Mouse (Mus musculus): ENCODE data around the gene Timp2.
A peak's percentile ranks its signal among the peaks of the same experiment; 100 is the strongest.

Gene Timp2

DNA sequence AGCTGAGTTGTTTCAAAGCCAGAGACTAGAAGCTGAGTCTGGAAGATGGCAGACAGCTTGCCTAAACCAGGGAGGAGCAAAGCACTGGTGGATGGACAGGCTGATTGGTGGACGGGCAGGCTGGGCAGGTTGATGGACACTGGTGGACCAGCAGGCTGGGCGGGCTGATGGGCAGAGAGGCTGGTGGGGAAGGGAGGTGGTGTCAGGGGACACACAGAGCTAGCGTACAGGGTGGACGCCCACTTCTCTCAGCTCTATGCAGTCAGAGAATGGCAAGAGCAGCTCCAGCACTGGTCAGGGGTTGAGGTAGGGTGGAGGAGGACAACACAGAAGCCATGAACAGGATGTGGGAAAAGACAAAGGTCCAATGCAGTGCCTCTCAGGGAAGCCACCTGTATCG, 13.7 kb upstream of the Timp2 start:
- no peak for DNase-seq

DNA sequence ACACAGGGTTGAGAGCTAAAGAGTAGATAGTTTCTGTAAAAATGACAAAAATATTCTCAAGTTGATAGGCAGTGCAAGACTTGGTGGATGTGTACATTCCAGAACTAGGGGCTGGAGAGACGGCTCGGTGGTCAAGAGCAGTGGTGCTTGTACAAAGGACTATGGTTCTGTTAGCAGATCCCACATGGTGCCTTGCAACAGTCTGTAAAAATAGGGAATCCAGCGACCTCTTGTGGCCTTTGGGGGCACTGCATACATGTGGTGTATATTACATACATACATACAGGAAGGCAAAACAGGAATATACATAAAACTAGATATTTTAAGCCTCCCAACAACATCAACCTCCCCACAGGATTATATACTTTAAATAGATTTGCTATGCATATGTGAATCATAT, 12.8 kb upstream of the Timp2 start:
- no peak for DNase-seq

DNA sequence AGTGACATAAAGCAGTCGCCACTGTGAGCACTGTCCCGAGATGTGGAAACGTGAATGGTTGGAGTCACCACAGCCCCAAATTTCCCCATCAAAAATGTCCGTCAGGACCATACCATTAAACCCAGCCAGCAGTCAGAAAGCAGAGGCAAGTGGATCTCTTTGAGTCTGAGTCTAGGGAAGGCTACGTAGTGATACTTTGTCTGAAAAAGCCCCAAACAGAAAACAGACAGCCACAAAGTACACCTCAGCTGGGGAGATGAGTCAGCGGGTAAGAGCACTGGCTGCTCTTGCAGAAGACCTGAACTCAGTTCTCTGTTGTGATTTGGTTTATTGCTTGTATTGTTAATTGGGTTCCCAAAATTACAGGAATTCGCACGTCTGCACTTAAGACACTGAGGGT, 11.0 kb upstream of the Timp2 start:
- DNase-seq, result no peak

DNA sequence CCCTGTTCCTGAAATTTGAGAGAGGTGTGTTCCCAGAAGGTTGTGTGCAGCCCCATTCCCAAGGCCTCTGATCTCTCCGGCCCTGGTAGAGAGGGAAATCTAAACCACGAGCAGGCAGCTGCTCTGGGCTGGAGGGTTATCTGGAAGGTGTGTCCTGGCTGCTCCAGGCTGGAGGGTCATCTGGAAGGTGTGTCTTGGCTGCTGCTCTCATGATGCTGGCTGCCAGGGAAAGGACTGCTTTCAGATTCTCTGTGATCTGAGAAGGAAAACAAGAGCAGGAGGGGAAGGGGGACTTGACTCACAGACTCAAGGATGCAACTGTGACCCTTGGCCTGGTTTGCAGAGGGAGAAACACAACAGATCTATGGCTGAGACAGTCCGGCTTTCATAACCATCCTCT, 10.6 kb upstream of the Timp2 start:
- no peak for DNase-seq

DNA sequence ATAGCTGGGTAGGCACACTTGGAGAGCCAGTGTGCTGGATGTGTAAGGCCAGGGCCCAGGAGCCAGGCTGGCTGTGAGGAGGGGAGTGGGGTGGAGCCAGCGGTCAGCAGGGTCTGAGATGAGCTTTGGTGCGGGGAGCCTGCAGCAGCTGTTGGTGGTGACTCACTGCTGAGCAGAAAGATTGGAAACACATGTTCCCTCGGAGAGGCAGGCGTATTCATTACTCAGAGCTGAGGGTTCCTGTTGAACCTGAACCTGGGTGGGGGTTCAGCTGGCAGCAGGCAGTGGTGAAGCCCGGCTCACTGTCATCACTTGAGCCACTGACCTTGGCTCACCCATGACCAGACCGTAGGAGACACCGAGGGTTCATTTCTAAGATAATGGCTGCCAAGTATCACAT, 9.6 kb upstream of the Timp2 start:
- no peak for DNase-seq

DNA sequence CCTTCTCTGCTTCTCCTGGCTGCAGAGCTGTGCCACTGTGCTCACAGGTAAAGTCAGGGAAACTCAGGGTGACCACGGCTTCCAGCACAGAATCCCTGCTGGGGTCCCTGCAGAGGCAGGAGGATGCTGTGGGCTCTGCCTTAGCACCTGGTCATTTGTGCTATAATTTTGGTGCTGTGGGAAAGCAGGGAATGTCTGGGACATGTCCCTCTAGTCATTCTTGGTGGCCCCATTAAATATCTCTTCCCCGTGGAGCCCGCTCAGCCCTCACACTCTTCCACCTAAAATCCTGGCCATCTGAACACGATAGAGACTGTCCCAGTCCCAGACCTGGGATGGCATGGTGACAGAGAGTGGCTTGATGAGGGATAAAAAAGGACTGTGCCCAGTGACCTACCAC, 8.5 kb upstream of the Timp2 start:
- no peak for DNase-seq

DNA sequence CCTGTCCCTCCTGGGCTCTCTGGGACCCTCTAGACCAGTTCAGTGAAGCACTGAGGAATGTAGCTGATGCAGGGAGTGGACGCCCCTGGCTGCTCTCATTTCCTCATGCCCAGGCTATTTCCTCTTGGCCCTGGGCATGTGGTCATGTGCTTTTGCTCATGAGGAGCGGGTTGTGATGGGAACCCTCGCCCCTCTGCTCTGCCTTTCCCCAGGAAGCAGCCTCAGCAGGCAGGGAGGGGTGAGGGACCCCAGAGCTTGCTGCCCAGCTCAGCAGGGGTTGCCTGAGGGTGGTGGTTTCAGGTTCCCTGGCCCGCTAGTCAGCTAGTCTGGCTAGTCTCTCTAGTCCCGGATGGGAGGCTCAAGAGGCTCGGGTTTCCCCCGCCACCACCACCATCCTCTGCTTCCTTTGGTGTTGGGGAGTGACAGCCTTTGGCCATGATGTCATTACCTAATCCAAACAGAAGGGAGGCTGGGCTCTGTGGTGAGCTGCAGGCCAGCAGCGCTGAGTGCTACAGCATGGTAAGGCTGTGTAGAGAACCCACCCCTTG, 7.5 kb upstream of the Timp2 start:
- no peak for DNase-seq

DNA sequence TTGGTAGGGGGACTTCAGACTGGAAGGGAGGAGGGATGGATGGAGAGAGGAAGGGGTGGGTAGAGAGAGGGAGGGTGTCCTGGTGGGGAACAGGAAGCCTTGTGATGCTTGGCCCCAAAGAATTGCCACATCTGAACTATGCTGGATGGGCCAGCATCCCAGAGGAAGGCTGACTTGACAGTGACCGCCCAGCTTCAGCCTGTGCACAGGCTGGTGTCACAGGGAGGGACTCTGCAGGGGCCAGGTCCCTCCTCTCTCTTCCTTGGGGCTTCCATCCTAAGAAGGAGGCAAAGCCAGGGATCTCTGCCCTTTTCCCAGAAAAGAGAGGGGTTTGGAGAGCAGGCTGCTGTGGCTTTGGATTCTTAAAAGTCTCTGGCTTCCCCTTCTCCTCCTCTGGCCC, 7.0 kb upstream of the Timp2 start:
- no peak for DNase-seq

DNA sequence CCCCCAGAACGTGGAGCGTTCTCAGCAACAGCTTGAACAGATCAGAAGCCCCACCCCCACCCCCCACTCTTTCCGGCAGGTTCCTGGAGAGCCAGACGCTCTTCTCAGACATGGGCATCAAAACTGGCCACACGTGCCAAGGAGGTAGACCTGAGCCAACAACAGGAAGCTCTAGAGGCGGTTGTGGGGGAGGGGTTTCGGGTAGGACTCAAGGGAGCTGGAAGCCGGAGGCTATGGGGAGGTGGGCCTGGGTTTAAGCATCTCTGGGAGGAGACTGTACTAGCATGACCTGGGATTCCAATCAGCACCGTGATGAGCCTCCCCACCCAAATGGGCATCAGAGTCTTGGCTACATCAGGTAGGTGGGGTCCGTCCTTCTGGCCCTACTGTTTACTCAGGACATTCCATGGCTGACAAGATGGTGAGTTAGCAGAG, 5.4 kb upstream of the Timp2 start:
- DNase-seq, result no peak

DNA sequence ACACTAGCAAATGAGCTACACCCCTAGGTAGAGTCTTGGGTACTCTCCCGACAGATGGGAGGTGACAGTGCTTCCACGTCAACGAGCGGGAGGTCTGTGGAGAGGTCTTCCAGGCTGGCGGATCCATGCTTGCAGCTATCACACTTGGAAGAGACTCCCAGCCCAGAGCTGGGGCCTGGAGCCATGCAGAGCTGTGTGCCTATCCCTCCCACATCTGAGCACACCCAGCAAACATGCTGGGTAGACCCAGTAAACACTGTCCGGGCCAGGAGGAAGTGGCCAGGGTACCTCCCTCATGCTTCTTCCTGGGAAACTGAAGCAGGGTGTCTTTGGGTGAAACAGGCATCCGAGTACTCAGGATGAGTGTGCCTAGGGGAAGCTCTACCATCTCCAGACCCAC, 5.0 kb upstream of the Timp2 start:
- DNase-seq, result no peak

DNA sequence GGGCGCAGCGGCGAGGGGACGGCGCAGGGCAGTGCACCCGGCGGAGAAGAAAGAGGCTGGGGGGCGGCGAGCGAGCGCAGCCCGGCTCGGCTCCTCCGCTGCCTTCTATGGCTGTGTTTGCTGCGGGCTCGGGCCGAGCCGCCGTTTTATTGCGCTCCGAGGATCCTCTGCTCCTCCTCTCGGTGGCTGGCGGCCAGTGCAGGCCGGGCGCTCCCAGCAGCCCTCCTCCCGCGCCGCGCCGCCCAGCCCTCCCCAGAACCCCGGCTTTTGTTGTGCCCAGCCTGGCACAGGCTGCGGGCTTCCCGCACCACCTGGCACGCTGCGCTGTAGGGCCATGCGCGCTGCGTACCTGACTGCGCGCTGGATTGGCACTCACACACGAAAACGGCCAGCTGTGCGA, 335 bp downstream of the Timp2 start:
- peak; percentile 79 for DNase-seq

DNA sequence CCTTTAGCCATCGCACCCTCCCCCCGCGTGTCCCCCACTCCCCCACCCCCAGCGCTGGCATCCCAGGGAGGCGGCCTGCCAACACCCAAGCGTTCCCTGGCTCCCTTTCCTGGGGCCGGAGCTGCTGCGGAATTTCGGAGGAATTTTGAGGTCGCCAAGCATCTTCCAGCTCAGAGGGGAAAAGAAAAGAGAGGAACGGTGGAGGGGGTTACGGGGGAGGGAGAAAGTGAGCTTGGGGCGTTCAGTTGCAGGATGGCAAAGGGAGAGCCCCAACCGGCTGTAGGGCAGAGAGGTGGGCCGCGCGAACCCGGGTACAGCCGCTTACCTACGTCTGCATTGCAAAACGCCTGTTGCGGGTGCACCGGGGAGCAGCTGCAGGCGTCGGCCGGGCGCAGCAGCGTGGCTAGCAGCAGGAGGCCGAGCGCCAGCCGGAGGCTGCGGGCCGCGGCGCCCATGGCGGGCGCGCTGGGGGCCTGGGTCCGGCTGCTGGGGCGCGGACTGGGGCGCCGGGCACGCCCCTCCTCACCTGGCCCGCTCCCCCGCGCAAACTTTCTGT, 826 bp downstream of the Timp2 start:
- peak; percentile 24 for DNase-seq

DNA sequence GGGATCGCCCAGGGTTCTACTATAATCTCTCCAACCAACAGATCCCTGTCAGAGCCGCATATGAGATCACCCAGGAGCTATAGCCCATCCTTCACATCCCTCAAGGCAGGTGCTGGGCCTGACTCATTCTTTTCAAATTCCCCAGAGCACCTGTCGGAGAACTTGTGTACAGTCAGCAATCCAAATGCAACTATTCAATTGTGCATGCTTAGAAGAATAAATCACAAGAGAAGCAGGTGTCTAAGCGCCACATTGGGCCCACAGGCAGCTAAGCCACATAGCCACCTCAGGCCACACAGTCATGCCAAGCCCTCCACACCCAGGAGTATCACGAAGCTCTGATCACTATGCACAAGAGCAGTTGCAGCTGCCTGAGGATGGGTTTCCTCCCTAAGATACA, 6.0 kb downstream of the Timp2 start:
- no peak for DNase-seq

DNA sequence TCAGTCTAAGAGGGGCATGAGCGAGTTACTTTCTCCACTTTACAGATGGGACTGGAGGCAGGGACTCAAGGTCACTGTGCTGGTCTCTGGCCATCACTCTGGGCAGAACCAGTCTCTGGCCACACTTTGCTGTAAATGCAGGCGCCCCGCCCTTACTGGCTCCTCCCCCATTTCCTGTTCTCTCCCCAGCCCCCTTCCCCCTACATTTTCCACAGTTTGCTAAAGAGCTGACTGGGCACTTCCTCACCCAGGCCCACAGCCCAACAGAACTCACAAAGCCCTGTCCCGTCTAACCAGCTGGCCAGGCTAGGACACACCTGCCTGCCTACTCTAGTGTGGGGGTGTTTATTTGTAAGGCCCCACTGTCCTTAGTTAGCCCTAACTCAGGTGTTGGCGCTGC, 6.7 kb downstream of the Timp2 start:
- DNase-seq, result no peak

DNA sequence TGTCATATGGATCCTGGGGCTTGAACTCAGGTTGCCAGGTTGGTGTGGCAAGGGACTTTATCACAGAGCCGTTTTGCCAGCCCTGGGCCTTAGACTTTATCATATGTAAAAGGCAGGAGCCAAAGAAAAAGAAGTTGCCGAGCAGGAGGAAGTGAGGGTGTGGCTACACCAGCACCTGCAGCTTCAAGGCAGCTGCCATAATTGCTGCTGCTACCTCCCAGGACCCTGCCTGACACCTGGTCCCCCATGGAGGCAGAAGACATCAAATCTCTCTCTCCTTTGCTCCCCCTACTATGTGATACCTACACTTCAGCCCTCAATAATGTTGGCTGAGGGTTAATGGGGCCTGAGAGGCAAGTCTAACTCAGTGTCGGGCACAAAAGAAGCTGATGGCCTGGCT, 7.1 kb downstream of the Timp2 start:
- no peak for DNase-seq

DNA sequence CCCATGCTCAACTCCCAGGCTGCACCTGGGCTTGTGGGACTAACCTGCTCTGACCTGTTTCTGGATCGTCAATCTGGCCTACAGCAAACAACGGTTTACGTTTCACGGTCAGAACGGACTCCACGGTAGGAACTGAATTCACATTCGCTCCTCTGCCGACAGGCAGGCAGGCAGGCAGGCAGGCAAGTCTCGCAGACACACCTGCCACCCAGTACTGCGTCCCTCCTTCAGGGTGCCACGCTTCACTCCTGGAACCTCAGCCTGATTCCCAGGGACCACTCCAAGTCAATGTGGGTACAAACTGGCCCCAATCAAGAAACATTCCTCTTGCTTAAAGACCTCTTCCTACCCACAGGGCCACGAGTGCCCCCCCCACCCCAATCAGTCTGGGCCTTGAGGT, 7.6 kb downstream of the Timp2 start:
- DNase-seq, result no peak

DNA sequence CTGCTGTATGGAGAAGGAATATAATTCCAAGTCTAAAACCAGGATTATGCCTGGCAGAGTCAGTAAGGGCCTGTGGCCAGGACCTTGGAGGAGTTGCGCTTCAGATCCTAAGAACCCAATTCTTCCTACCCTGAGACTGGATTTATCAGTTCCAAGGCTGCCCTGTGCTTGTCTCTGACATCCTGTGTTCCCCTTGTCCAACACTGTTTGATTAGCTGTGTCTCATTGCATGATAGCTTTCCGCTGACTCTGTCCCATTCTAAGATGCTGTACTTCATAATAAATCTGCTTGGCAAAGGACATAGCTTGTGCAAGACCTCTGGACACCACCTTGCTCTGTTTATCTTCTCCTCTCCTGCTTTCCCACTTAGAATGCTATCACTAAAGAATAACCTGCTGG, 8.1 kb downstream of the Timp2 start:
- DNase-seq, result no peak

DNA sequence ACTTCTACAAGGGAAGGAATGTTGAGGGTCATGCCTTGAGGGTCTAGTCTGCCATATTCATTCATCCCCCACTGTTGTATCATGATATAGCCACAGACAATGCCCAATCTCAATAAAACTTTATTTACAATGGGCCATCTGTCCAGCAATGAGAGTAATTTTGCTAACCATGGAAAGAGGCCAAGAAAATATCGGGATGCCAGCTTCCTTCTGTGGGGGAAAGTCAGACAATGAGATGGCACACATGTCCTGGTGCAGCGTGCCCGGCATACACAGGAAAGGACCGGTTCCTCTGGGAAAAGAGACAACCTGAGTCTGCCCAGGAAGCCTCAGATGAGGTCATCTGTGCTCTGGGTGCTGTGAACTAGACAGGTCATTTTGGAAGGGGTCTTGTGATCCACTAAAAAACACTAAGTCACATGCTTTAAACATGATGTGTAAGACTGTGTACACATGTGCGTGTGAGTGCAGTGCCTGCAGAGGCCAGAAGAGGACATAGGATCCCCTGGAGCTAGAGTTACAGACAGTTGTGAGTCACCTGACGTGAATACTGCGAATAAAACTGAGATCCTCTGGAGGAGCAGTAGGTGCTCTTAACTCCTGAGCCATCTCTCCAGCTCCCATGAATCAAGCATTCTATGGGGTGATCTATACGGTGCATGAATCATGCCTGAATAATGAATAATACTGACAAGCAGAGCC, 9.0 kb downstream of the Timp2 start:
- no peak for DNase-seq

DNA sequence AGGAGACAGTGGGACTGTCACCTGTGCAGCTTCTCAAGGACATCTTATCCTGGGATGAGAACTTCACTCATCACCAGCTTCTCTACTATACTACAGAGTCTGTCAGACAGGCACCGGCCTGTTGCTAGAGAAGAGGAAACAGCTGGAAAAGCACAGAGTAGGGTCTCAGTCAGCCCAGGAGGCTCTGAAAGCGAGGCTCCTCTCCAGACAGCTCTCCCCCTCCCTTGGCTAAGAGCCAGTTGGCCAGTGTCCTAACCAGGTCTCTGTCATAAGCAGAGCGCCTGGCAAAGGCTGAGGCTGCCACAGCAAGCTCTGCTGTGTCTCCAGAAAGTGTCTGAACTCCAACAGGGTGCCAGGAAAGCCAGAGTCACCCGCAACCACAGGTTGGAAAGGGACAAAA, 9.8 kb downstream of the Timp2 start:
- no peak for DNase-seq

DNA sequence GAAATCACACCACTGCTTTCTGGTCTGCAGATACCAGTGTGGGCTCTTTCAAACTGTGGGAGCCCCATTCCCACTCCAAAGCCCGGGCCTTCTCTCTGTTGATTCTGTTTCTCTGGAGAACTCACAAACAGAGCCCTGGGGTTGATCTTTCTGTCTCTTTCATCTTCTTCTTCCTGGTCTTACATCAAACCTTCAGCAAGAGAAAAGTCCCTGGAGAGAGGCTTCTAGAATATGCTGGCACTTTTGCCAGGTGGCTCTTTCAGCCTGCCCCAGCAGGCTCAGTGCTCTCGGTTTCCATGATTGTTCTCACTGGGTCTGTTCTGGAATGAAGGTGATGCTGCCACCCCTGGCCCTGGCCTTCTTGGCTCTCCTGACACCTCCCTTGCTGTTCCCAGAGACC, 11.9 kb downstream of the Timp2 start:
- DNase-seq, result no peak

DNA sequence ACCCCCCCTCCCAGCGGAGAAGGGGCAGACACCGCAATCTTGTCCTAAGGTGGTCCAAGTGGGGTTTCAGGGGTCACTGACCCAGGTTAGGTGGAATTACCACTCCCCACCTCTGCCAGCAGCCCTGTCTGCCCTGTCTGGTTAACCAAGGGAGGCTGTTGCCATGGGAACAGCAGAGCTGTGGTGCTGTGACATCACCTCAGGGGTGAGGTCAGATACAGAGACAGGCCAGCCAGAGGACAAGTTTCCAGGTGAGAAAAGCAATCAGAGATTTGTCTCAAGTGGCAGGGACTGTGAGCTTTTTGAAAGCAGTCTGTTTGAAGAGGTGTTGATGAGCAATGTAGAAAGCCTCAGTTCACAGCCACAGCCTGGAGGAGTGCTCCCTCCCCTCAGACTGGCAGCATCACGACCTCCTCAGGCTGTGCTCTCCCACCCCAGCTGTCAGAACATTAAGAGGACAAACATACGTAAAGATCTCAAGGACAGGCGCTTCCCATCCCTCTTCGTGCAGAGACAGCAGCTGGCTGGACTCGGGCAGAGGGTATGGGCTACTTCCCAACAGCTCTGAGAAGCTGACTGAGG, 13.0 kb downstream of the Timp2 start, which contains the start of gene Cep295nl:
Gene Cep295nl, minus strand, starts transcription at position 101 of the 582 bp plus-strand sequence.
- DNase-seq, result no peak

DNA sequence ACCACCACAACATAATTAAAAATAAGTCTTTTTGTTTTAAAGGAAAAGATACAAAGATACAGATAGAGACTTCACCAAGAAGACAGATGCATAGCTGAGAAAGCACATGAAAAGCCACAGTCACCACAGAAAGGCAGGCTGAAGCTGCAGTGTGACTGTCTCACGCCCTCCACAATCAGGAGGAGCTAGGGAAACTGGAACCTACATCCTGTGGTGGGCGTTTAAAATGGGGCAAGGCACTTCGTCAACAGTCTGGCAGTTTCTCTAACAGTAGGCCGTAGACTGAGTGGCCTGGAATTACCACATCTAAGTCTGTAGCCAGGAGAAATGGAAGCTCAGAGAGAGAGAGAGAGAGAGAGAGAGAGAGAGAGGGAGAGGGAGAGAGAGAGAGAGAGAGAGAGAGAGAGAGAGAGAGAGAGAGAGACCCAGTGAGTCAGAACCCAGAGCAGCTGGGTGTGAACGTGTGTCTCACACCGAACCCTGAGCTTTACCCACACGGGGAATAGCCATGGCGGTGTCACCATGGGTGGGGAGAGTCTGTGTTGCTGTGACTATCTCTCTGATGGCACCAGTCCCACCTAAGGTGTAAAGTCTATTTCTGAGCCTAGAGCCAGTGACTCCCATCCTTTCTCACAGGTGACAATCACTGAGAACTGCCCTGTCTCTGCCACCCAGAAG, 17.9 kb downstream of the Timp2 start:
- DNase-seq, result no peak

DNA sequence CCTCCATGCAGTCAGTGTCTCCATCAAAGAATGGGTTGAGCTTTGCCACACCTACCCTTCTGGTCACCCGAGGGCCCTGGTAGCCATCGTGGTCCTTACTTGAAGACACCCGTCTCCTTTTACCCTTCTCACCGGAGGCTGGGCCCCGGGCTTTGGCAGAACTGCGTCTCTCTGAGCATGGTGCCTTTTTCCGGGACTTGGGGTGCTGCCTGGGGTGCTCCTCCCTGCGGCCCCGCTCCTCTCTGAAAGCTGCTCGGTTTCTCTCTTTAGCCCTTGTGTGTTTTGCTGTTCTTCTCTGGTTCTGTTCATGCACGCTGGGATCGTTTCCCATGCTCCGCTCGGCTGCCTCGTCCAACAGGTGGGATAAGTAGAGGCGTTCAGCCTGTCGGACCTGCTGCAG, 22.1 kb downstream of the Timp2 start:
- no peak for DNase-seq

DNA sequence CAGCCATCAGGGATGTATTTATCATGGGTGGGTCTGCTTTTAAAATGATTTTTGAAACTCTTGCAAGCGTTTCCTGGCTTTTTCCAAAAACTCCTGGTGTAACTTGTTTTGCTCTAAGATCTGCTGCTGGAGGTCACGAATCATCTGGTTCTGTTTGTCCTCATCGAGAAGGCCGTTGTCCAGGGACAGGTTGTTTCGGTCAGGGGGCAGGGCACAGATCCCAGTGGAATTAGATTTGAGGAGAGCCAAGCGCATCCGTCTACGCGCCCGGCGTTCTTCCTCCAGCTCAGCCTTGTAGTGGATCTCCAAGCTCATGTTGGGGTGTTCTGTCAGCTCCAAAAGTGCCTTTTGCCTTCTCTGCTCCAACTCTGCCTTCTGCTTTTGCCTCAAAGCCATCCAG, 23.2 kb downstream of the Timp2 start:
- DNase-seq, result no peak

Data from cerebellum, adult 11-12 months (tissue).